Mouse (Mus musculus) testis, adult 2 months (tissue): ENCODE results near the gene Tra2a.

Experiments
- CTCF ChIP-seq: fragments of 200-500 bp; IDR thresholded peaks from 2 replicates; pipeline ENCODE4 v1.5.1; 2012; ENCODE audit warnings: low read depth, mild to moderate bottlenecking, inconsistent platforms, low read length, moderate library complexity; ENCODE audit not compliant: control insufficient read depth, insufficient read depth, insufficient replicate concordance
- POLR2A ChIP-seq: fragments of 200-500 bp; IDR thresholded peaks from 2 replicates; pipeline ENCODE4 v1.6.1; 2012; ENCODE audit warnings: low read depth, mild to moderate bottlenecking, inconsistent platforms, low read length, moderate library complexity; ENCODE audit not compliant: control insufficient read depth

DNA sequence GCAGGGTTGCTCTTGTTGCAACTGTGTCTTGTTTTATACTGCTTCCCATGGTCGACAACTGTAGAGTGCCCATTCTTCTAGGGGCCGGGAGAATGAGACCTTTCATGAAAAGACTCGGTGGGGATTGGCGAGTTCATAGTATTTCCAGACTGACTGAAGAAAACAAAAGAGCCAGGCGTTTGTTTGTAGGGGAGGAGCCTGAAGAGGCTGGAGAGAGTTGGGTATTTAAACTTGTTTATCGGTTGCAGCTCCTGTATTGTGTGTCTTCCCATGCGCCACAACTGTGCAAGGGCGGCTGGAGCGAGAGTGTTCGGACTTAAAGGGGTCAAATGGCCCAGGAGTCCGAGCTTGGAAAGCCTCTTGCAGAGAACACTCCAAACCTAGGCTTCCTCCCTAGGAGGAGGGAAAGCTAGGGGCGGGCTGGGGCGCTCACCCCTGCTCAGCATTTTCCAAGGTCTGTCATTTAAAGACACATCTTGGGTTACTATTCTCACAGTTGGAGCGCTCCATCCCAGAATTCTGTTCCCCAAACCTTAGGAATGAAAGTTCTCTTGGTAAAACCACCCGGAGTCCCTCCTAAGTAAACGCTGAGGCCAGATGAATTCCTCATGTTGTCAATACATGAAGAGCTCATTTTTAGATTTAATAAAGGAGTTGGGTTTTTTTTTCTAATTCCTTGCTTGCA is 43.8 kb downstream of the Tra2a start:
- TF ChIP-seq CTCF (no peak), POLR2A (no peak)
